Mouse (Mus musculus): ENCODE data around the gene Vti1a. TPM values are rescaled to one million over a fixed set of nuclear protein-coding genes. Genes with fewer than 3 reads are reported as not detected.

The Vti1a gene
- polyA plus RNA-seq, 1 experiment from 2014 or later: 28.7 TPM

GRCm38 (mm10) chr19:55556168-55556999 is 240.3 kb downstream of the Vti1a start:
- Histone ChIP-seq H3K4me1 (peaks cover 49% of the 10 kb centered on the region), H3K4me3 (peak overlapping the region; percentile 10; the same call in 1 of the 2 replicates), H3K36me3 (no peaks in the 10 kb centered on the region), H3K9ac (no peak overlapping the region), H3K27me3 (no peaks in the 10 kb centered on the region), H3K9me3 (no peaks in the 10 kb centered on the region), H3K4me2 (replicated peaks) (peak overlapping the region; percentile 49), H3K27ac (peak overlapping the region; percentile 22; the same call in 1 of the 2 replicates)
- 20% methylated on average over 21 of the region's 21 CpGs for WGBS
- peak; percentile 79 for ATAC-seq (ENCODE audit: low FRiP score, low read depth)

- Histone ChIP-seq H3K4me1 (peaks cover 56% of the 10 kb centered on the region), H3K36me3 (no peaks in the 10 kb centered on the region), H3K4me3 (no peak overlapping the region), H3K27me3 (no peaks in the 10 kb centered on the region), H3K9ac (no peak overlapping the region), H3K27ac (peak overlapping the region; percentile 61; the same call in 1 of the 2 replicates), H3K9me3 (no peaks in the 10 kb centered on the region), H3K4me2 (replicated peaks) (no peak overlapping the region)
- 79% methylated on average over 12 of the region's 12 CpGs for WGBS
- ATAC-seq (ENCODE audit: low FRiP score, low read depth): no peak
These were observed 243.2 kb downstream of the Vti1a start for GRCm38 (mm10) chr19:55559331-55559730.

- no peaks in the 10 kb centered on the region for H3K36me3 ChIP-seq
- H3K27ac ChIP-seq: no peak overlapping the region
- no peak for ATAC-seq (ENCODE audit: low FRiP score, low read depth)
- peaks cover 61% of the 10 kb centered on the region for H3K4me1 ChIP-seq
- no peak overlapping the region for H3K4me2 ChIP-seq (replicated peaks)
- no peaks in the 10 kb centered on the region for H3K27me3 ChIP-seq
- H3K4me3 ChIP-seq: no peak overlapping the region
- no peak overlapping the region for H3K9ac ChIP-seq
- H3K9me3 ChIP-seq: no peaks in the 10 kb centered on the region
- 44% methylated on average over 11 of the region's 11 CpGs for WGBS
These were observed 244.1 kb downstream of the Vti1a start for GRCm38 (mm10) chr19:55560088-55560682.

- H3K9ac ChIP-seq: no peak overlapping the region
- H3K4me1 ChIP-seq: peaks cover 56% of the 10 kb centered on the region
- ATAC-seq (ENCODE audit: low FRiP score, low read depth): no peak
- H3K27me3 ChIP-seq: no peaks in the 10 kb centered on the region
- no peaks in the 10 kb centered on the region for H3K36me3 ChIP-seq
- WGBS: 85% methylated on average over 10 of the region's 10 CpGs
- H3K4me3 ChIP-seq: no peak overlapping the region
- H3K27ac ChIP-seq: no peak overlapping the region
- no peak overlapping the region for H3K4me2 ChIP-seq (replicated peaks)
- no peaks in the 10 kb centered on the region for H3K9me3 ChIP-seq
These were observed 245.4 kb downstream of the Vti1a start for GRCm38 (mm10) chr19:55561469-55561868.

- Histone ChIP-seq H3K9ac (no peak overlapping the region), H3K27ac (no peak overlapping the region; the same call in 1 of the 2 replicates), H3K4me1 (peaks cover 60% of the 10 kb centered on the region), H3K4me2 (replicated peaks) (no peak overlapping the region), H3K36me3 (no peaks in the 10 kb centered on the region), H3K4me3 (no peak overlapping the region), H3K27me3 (no peaks in the 10 kb centered on the region), H3K9me3 (no peaks in the 10 kb centered on the region)
- WGBS: 70% methylated on average over 14 of the region's 14 CpGs
- no peak for ATAC-seq (ENCODE audit: low FRiP score, low read depth)
These were observed 246.5 kb downstream of the Vti1a start for GRCm38 (mm10) chr19:55562487-55563147.

- H3K4me1 ChIP-seq: peaks cover 60% of the 10 kb centered on the region
- ATAC-seq (ENCODE audit: low FRiP score, low read depth): no peak
- no peak overlapping the region for H3K9ac ChIP-seq
- no peaks in the 10 kb centered on the region for H3K27me3 ChIP-seq
- no peak overlapping the region for H3K4me3 ChIP-seq
- H3K4me2 ChIP-seq (replicated peaks): no peak overlapping the region
- no peaks in the 10 kb centered on the region for H3K36me3 ChIP-seq
- WGBS: 61% methylated on average over 15 of the region's 15 CpGs
- peak overlapping the region; percentile 28; the same call in 1 of the 2 replicates for H3K27ac ChIP-seq
- no peaks in the 10 kb centered on the region for H3K9me3 ChIP-seq
These were observed 247.1 kb downstream of the Vti1a start for GRCm38 (mm10) chr19:55563148-55563651.

GRCm38 (mm10) chr19:55564104-55564938 is 248.2 kb downstream of the Vti1a start:
- Histone ChIP-seq H3K9ac (no peak overlapping the region), H3K4me3 (no peak overlapping the region), H3K9me3 (no peaks in the 10 kb centered on the region), H3K27me3 (no peaks in the 10 kb centered on the region), H3K36me3 (no peaks in the 10 kb centered on the region), H3K4me1 (peaks cover 58% of the 10 kb centered on the region), H3K4me2 (replicated peaks) (no peak overlapping the region), H3K27ac (no peak overlapping the region)
- no peak for ATAC-seq (ENCODE audit: low FRiP score, low read depth)
- 85% methylated on average over 13 of the region's 13 CpGs for WGBS

- ATAC-seq (ENCODE audit: low FRiP score, low read depth): no peak
- H3K27ac ChIP-seq: no peak overlapping the region
- H3K4me3 ChIP-seq: no peak overlapping the region
- H3K4me1 ChIP-seq: peaks cover 53% of the 10 kb centered on the region
- no peak overlapping the region for H3K4me2 ChIP-seq (replicated peaks)
- no peak overlapping the region for H3K9ac ChIP-seq
- no peaks in the 10 kb centered on the region for H3K9me3 ChIP-seq
- WGBS: 85% methylated on average over 11 of the region's 11 CpGs
- no peaks in the 10 kb centered on the region for H3K27me3 ChIP-seq
- no peaks in the 10 kb centered on the region for H3K36me3 ChIP-seq
These were observed 249.0 kb downstream of the Vti1a start for GRCm38 (mm10) chr19:55565111-55565510.

GRCm38 (mm10) chr19:55565523-55566369 is 249.7 kb downstream of the Vti1a start:
- no peak for ATAC-seq (ENCODE audit: low FRiP score, low read depth)
- H3K27me3 ChIP-seq: no peaks in the 10 kb centered on the region
- WGBS: 43% methylated on average over 6 of the region's 6 CpGs
- H3K36me3 ChIP-seq: no peaks in the 10 kb centered on the region
- H3K9ac ChIP-seq: no peak overlapping the region
- no peak overlapping the region for H3K4me3 ChIP-seq
- no peaks in the 10 kb centered on the region for H3K9me3 ChIP-seq
- H3K4me2 ChIP-seq (replicated peaks): no peak overlapping the region
- peaks cover 53% of the 10 kb centered on the region for H3K4me1 ChIP-seq
- no peak overlapping the region for H3K27ac ChIP-seq

GRCm38 (mm10) chr19:55569114-55569513 is 253.0 kb downstream of the Vti1a start:
- 64% methylated on average over 7 of the region's 7 CpGs for WGBS
- ATAC-seq (ENCODE audit: low FRiP score, low read depth): no peak
- H3K27me3 ChIP-seq: no peaks in the 10 kb centered on the region
- no peak overlapping the region for H3K4me3 ChIP-seq
- peaks cover 44% of the 10 kb centered on the region for H3K4me1 ChIP-seq
- H3K27ac ChIP-seq: no peak overlapping the region
- H3K9me3 ChIP-seq: no peaks in the 10 kb centered on the region
- no peak overlapping the region for H3K9ac ChIP-seq
- no peak overlapping the region for H3K4me2 ChIP-seq (replicated peaks)
- H3K36me3 ChIP-seq: no peaks in the 10 kb centered on the region

- no peak overlapping the region for H3K9ac ChIP-seq
- peaks cover 40% of the 10 kb centered on the region for H3K4me1 ChIP-seq
- WGBS: 82% methylated on average over 12 of the region's 12 CpGs
- no peak overlapping the region for H3K4me3 ChIP-seq
- H3K4me2 ChIP-seq (replicated peaks): no peak overlapping the region
- ATAC-seq (ENCODE audit: low FRiP score, low read depth): no peak
- no peaks in the 10 kb centered on the region for H3K27me3 ChIP-seq
- H3K36me3 ChIP-seq: no peaks in the 10 kb centered on the region
- no peaks in the 10 kb centered on the region for H3K9me3 ChIP-seq
- no peak overlapping the region for H3K27ac ChIP-seq
These were observed 253.8 kb downstream of the Vti1a start for GRCm38 (mm10) chr19:55569894-55570293.

All from limb, embryonic 13.5 days (tissue).